Mouse (Mus musculus) heart, postnatal 0 days (tissue): ENCODE measurements around the gene Selenof. TPM values are rescaled to one million over a fixed set of nuclear protein-coding genes. Genes with fewer than 3 reads are reported as not detected.
"Not testable (repeated sequence)": the region's sequence is repeated elsewhere in the genome, so short reads cannot be mapped to it uniquely, and the experiment has no call there.

Source experiments
- ATAC-seq: fragments of 200-750 bp; cut with Nextera tagmentation; 2 replicates; pipeline ENCODE4 v1.8.0; 2017; ENCODE audit warnings: low read depth, moderate number of reproducible peaks, moderate library complexity; ENCODE audit not compliant: insufficient read depth
- DNase-seq: peaks from one replicate; pipeline ENCODE4 v3.0.0-alpha.2; 2016; ENCODE audit warnings: low spot score
- H3K27ac ChIP-seq: fragments of 300-500 bp; sonication (generic); 2 replicates; pipeline ENCODE4 v1.5.1; 2014; ENCODE audit warnings: low read depth, mild to moderate bottlenecking
- H3K27me3 ChIP-seq: fragments of 300-500 bp; sonication (generic); 2 replicates; pipeline ENCODE4 v1.6.1; 2014; ENCODE audit warnings: low read length, mixed read lengths; ENCODE audit not compliant: control insufficient read depth, insufficient read depth
- H3K36me3 ChIP-seq: fragments of 300-500 bp; sonication (generic); replicated peaks from 2 replicates; pipeline ENCODE4 v1.6.1; 2014; ENCODE audit warnings: low read length, mixed read lengths; ENCODE audit not compliant: control insufficient read depth, insufficient read depth
- H3K4me1 ChIP-seq: fragments of 300-500 bp; sonication (generic); 2 replicates; pipeline ENCODE4 v1.6.1; 2014; ENCODE audit warnings: antibody characterized with exemption; ENCODE audit not compliant: control insufficient read depth, insufficient read depth
- H3K4me2 ChIP-seq: fragments of 300-500 bp; sonication (generic); 2 replicates; pipeline ENCODE4 v1.6.1; 2014; ENCODE audit warnings: low read depth, mild to moderate bottlenecking, low read length, moderate library complexity
- H3K4me3 ChIP-seq: fragments of 300-500 bp; sonication (generic); 2 replicates; pipeline ENCODE4 v1.5.1; 2014; ENCODE audit warnings: low read depth, low read length
- H3K9ac ChIP-seq: fragments of 300-500 bp; sonication (generic); replicated peaks from 2 replicates; pipeline ENCODE4 v1.6.1; 2014; ENCODE audit warnings: low read depth, low read length, mixed read lengths
- H3K9me3 ChIP-seq: fragments of 300-500 bp; sonication (generic); replicated peaks from 2 replicates; pipeline ENCODE4 v1.6.1; 2016; ENCODE audit warnings: low read length; ENCODE audit not compliant: control insufficient read depth
- CTCF ChIP-seq: IDR thresholded peaks from 2 replicates; pipeline ENCODE4 v1.5.1; 2016; ENCODE audit warnings: antibody characterized with exemption, control low read depth, low read depth
- EP300 ChIP-seq: IDR thresholded peaks from 2 replicates; pipeline ENCODE4 v1.6.1; 2016; ENCODE audit warnings: antibody characterized with exemption, low read depth
- whole genome bisulfite sequencing: fragments of 180-500 bp; shearing (Covaris S2); extraction: QIAGEN DNeasy Blood & Tissue Kit; methylation state at CpG from one replicate; pipeline ENCODE4 v1.1.7; 2014; 5-methylcytosine and 5-hydroxymethylcytosine counted together
- polyA plus RNA-seq: library from polyadenylated mRNA; unstranded; fragments of >200 nt; fragmentation: Nextera tagmentation; extraction: Ambion mirVana; gene quantifications from 2 replicates; pipeline ENCODE4 v1.2.1, GENCODE M21; 2015
- total RNA-seq: library from RNA; depleted of rRNA; stranded (reverse); fragments of >200 nt; gene quantifications from 2 replicates; pipeline ENCODE4 v1.2.3, GENCODE M21; 2014; ENCODE audit warnings: low replicate concordance

Gene Selenof
- total and polyA plus RNA-seq, 2 experiments from 2014 or later, result 245 to 416 TPM

GRCm38 (mm10) chr3:144602819-144603218, 32.7 kb downstream of the Selenof start:
- WGBS, result 70% methylated on average over 7 of the region's 7 CpGs

GRCm38 (mm10) chr3:144603558-144603957, 33.5 kb downstream of the Selenof start:
- Histone ChIP-seq H3K4me3 (no peak overlapping the region), H3K27me3 (no peaks in the 10 kb centered on the region), H3K27ac (0 out of 2 replicates have a peak overlapping the region, but pooled peaks have one; percentile 73), H3K36me3 (peaks cover 18% of the 10 kb centered on the region), H3K9me3 (no peaks in the 10 kb centered on the region), H3K9ac (no peak overlapping the region), H3K4me1 (0 out of 2 replicates have a peak, but pooled peaks cover 14% of the 10 kb centered on the region), H3K4me2 (no peak overlapping the region)
- TF ChIP-seq CTCF, result no peak
- no peak for ATAC-seq
- WGBS, result 70% methylated on average over 3 of the region's 3 CpGs
- DNase-seq, result no peak

More at GRCm38 (mm10) chr3:144602819-144603218, 32.7 kb downstream of the Selenof start:
- peak overlapping the region; percentile 23; the same call in 1 of the 2 replicates for H3K27ac ChIP-seq
- ATAC-seq (no peak), DNase-seq (no peak)
- peaks cover 18% of the 10 kb centered on the region; the same call in 1 of the 2 replicates for H3K4me1 ChIP-seq
- TF ChIP-seq EP300, result no peak
- H3K4me3 ChIP-seq, result no peak overlapping the region
- no peak overlapping the region for H3K9ac ChIP-seq
- no peaks in the 10 kb centered on the region for H3K27me3 ChIP-seq
- H3K4me2 ChIP-seq, result no peak overlapping the region
- H3K36me3 ChIP-seq, result peaks cover 23% of the 10 kb centered on the region
- no peaks in the 10 kb centered on the region for H3K9me3 ChIP-seq

- Histone ChIP-seq H3K27ac (peak overlapping the region; percentile 73), H3K9me3 (no peaks in the 10 kb centered on the region), H3K4me3 (no peak overlapping the region), H3K36me3 (peaks cover 14% of the 10 kb centered on the region), H3K9ac (no peak overlapping the region), H3K4me2 (no peak overlapping the region), H3K4me1 (0 out of 2 replicates have a peak, but pooled peaks cover 14% of the 10 kb centered on the region), H3K27me3 (no peaks in the 10 kb centered on the region)
- DNase-seq (peak; percentile 83), ATAC-seq (peak; percentile 83)
- TF ChIP-seq EP300 (no peak), CTCF (no peak)
- 30% methylated on average over 7 of the region's 7 CpGs for WGBS
These were observed 34.1 kb downstream of the Selenof start for GRCm38 (mm10) chr3:144604205-144604604.

- DNase-seq, ATAC-seq, H3K27me3 ChIP-seq, H3K4me2 ChIP-seq, H3K9ac ChIP-seq, H3K4me3 ChIP-seq, H3K27ac ChIP-seq, H3K9me3 ChIP-seq, H3K36me3 ChIP-seq: not testable (repeated sequence)
- TF ChIP-seq CTCF, result 0 out of 2 replicates have a peak, but pooled peaks have one; percentile 20
- 68% methylated on average over 7 of the region's 7 CpGs for WGBS
- H3K4me1 ChIP-seq, result 0 out of 2 replicates have a peak, but pooled peaks cover 14% of the 10 kb centered on the region
These were observed 35.7 kb downstream of the Selenof start for GRCm38 (mm10) chr3:144605811-144606210.

GRCm38 (mm10) chr3:144606449-144606848, 36.3 kb downstream of the Selenof start:
- no peak overlapping the region for H3K4me2 ChIP-seq
- no peaks in the 10 kb centered on the region for H3K27me3 ChIP-seq
- no peak for ATAC-seq
- TF ChIP-seq CTCF (peak; percentile 15; the same call in 1 of the 2 replicates), EP300 (no peak)
- 0 out of 2 replicates have a peak, but pooled peaks cover 14% of the 10 kb centered on the region for H3K4me1 ChIP-seq
- no peak for DNase-seq
- no peaks in the 10 kb centered on the region for H3K9me3 ChIP-seq
- H3K4me3 ChIP-seq, result no peak overlapping the region
- no peak overlapping the region for H3K9ac ChIP-seq
- H3K36me3 ChIP-seq, result no peaks in the 10 kb centered on the region
- 74% methylated on average over 4 of the region's 4 CpGs for WGBS
- H3K27ac ChIP-seq, result no peak overlapping the region

GRCm38 (mm10) chr3:144608090-144608489, 38.0 kb downstream of the Selenof start:
- no peaks in the 10 kb centered on the region for H3K36me3 ChIP-seq
- WGBS, result 90% methylated on average over 5 of the region's 5 CpGs
- no peaks in the 10 kb centered on the region for H3K9me3 ChIP-seq
- ATAC-seq, result no peak
- H3K4me1 ChIP-seq, result peaks cover 18% of the 10 kb centered on the region; the same call in 1 of the 2 replicates
- H3K4me2 ChIP-seq, result no peak overlapping the region
- no peaks in the 10 kb centered on the region for H3K27me3 ChIP-seq
- H3K4me3 ChIP-seq, result no peak overlapping the region
- no peak for TF ChIP-seq EP300
- no peak for TF ChIP-seq CTCF
- DNase-seq, result no peak
- no peak overlapping the region for H3K9ac ChIP-seq
- H3K27ac ChIP-seq, result no peak overlapping the region
